In the genomic region with DNA sequence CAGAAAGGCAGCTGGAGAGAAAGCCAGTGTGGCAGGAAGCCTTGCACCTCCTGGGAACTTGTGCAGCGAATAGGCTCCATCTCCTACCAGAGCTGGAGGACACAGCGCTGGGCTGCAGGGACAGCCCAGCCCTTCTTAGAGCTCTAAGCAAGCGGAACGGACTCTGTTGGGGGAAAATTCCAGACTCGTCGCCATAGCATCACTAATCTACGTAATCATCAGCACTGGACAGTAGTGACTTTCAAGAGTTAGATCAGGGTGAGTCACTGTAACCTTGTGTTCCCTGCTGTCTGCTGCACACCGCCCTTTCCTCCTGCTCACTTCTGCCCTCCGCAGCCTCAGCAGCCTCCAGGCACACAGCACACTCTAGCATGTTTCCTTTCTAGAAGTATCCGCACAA, we compare ENCODE assay signal across 12 mouse cellular contexts.
DNase-seq lines count a peak whose midpoint lies in the region; ATAC-seq and TF ChIP-seq lines count a peak whose summit lies in the region.
"Had no signal": no experiment of that assay in that cellular context is flagged by ENCODE, and none has a peak within 500 bp of the region (broad histone marks: within the 10 kb centered on the region; RNA-seq: fewer than 3 reads in every experiment).

No protein-coding gene starts in this region.

- H3K36me3 ChIP-seq in midbrain, embryonic 10.5 days = peaks cover 48% of the 10 kb centered on the region
- peaks cover 10% of the 10 kb centered on the region for H3K36me3 ChIP-seq in midbrain, embryonic 16.5 days (ENCODE audit: control insufficient read depth, insufficient read depth, low read length)
- peaks cover 12% of the 10 kb centered on the region for H3K36me3 ChIP-seq in hindbrain, postnatal 0 days (ENCODE audit: insufficient read depth, low read length)

- no peak overlapping the region for H3K9ac ChIP-seq in midbrain, embryonic 16.5 days (ENCODE audit: low read depth, low read length)
- H3K9ac ChIP-seq in hindbrain, postnatal 0 days (replicated peaks; ENCODE audit: low read length) = no peak overlapping the region
- H3K9ac ChIP-seq: embryonic facial prominence, embryonic 12.5 days; liver, embryonic 13.5 days had no signal

- peak overlapping the region; percentile 14 for H3K27ac ChIP-seq in midbrain, embryonic 10.5 days (replicated peaks)
- H3K27ac ChIP-seq in midbrain, embryonic 16.5 days (ENCODE audit: low read length) = no peak overlapping the region
- no peak overlapping the region for H3K27ac ChIP-seq in hindbrain, postnatal 0 days
- H3K27ac ChIP-seq: embryonic facial prominence, embryonic 12.5 days; liver, embryonic 13.5 days had no signal

- TF ChIP-seq CTCF in hindbrain, postnatal 0 days (IDR thresholded peaks at IDR 0.05; ENCODE audit: low read depth) = 0 out of 2 replicates have a peak, but pooled peaks have one; percentile 11

- DNase-seq in embryo, embryonic 10 days (ENCODE audit: low spot score) = peak; percentile 54
- no peak for DNase-seq in embryo, embryonic 9.5 days (ENCODE audit: extremely low spot score)
- DNase-seq in midbrain, embryonic 10.5 days (ENCODE audit: low spot score) = peak; percentile 52
- DNase-seq in hindbrain, postnatal 0 days (ENCODE audit: low spot score) = peak; percentile 39
- DNase-seq in testis, postnatal 10 days (ENCODE audit: low spot score) = no peak
- no peak for DNase-seq in urinary bladder, postnatal 10 days (ENCODE audit: low spot score)
- DNase-seq in left cerebral cortex, postnatal 36 days (ENCODE audit: low spot score in 2 of 2) = no peak
- DNase-seq: heart, postnatal 14 days; liver, embryonic 13.5 days; thymus, postnatal 36 days had no signal

- no peaks in the 10 kb centered on the region for H3K27me3 ChIP-seq in midbrain, embryonic 10.5 days (ENCODE audit: low read depth, poor library complexity, severe bottlenecking)
- no peaks in the 10 kb centered on the region for H3K27me3 ChIP-seq in midbrain, embryonic 16.5 days (ENCODE audit: control insufficient read depth, insufficient read depth, low read depth, low read length)
- no peaks in the 10 kb centered on the region for H3K27me3 ChIP-seq in hindbrain, postnatal 0 days (ENCODE audit: insufficient read depth, low read length)
- H3K27me3 ChIP-seq: embryonic facial prominence, embryonic 12.5 days; liver, embryonic 13.5 days had no signal

- WGBS in midbrain, embryonic 10.5 days = 52% methylated on average over 10 of the region's 10 CpGs
- 42% methylated on average over 10 of the region's 10 CpGs for WGBS in midbrain, embryonic 16.5 days
- WGBS in hindbrain, postnatal 0 days = 38% methylated on average over 10 of the region's 10 CpGs

- peaks cover 4% of the 10 kb centered on the region; the same call in 1 of the 2 replicates for H3K9me3 ChIP-seq in midbrain, embryonic 10.5 days (replicated peaks)
- no peaks in the 10 kb centered on the region for H3K9me3 ChIP-seq in midbrain, embryonic 16.5 days (replicated peaks; ENCODE audit: control insufficient read depth, low read length, poor library complexity, severe bottlenecking)
- no peaks in the 10 kb centered on the region for H3K9me3 ChIP-seq in hindbrain, postnatal 0 days (ENCODE audit: low read length)
- H3K9me3 ChIP-seq: embryonic facial prominence, embryonic 12.5 days; liver, embryonic 13.5 days had no signal

- H3K4me1 ChIP-seq in midbrain, embryonic 10.5 days = peaks cover 52% of the 10 kb centered on the region
- peaks cover 10% of the 10 kb centered on the region for H3K4me1 ChIP-seq in midbrain, embryonic 16.5 days (ENCODE audit: control insufficient read depth, insufficient read depth, low read length)
- H3K4me1 ChIP-seq in hindbrain, postnatal 0 days (ENCODE audit: insufficient read depth, low read length) = no peaks in the 10 kb centered on the region

- no peak overlapping the region for H3K4me2 ChIP-seq in midbrain, embryonic 16.5 days (ENCODE audit: low read length)
- no peak overlapping the region for H3K4me2 ChIP-seq in hindbrain, postnatal 0 days (ENCODE audit: low read depth, low read length)
- H3K4me2 ChIP-seq: embryonic facial prominence, embryonic 12.5 days; liver, embryonic 13.5 days had no signal

- H3K4me3 ChIP-seq in midbrain, embryonic 10.5 days = no peak overlapping the region
- H3K4me3 ChIP-seq in midbrain, embryonic 16.5 days (ENCODE audit: low read depth, low read length) = no peak overlapping the region
- H3K4me3 ChIP-seq in hindbrain, postnatal 0 days (ENCODE audit: low read length) = no peak overlapping the region
- H3K4me3 ChIP-seq: embryonic facial prominence, embryonic 12.5 days; liver, embryonic 13.5 days had no signal

- intact Hi-C loops in left cerebral cortex, postnatal 36 days (cut with DNase I) = no loop called here

- ATAC-seq in midbrain, embryonic 16.5 days = no peak
- peak; percentile 79 for ATAC-seq in hindbrain, postnatal 0 days

Comparison
In these comparisons a context has a peak if more than half of its experiments do, and no peak if none do; other contexts are left out.
1. DNase-seq: peak in embryo, embryonic 10 days (single experiment), midbrain, embryonic 10.5 days (single experiment) and hindbrain, postnatal 0 days (single experiment); none in embryo, embryonic 9.5 days (single experiment), testis, postnatal 10 days (single experiment), urinary bladder, postnatal 10 days (single experiment) and left cerebral cortex, postnatal 36 days (0 of 2).